Mouse (Mus musculus) urinary bladder, postnatal 25 days (tissue): ENCODE results near the gene Marc2.

ENCODE experiments used
- DNase-seq: peaks from one replicate; pipeline ENCODE4 v3.0.0; 2022; ENCODE audit warnings: low spot score

The Marc2 gene

GRCm38 (mm10) chr1:184808418-184809012 is 37.7 kb downstream of the Marc2 start:
- DNase-seq: no peak

- no peak for DNase-seq
Observed at GRCm38 (mm10) chr1:184807627-184808417, 38.4 kb downstream of the Marc2 start.

- DNase-seq: no peak
Observed at GRCm38 (mm10) chr1:184807123-184807522, 39.1 kb downstream of the Marc2 start.

DNA sequence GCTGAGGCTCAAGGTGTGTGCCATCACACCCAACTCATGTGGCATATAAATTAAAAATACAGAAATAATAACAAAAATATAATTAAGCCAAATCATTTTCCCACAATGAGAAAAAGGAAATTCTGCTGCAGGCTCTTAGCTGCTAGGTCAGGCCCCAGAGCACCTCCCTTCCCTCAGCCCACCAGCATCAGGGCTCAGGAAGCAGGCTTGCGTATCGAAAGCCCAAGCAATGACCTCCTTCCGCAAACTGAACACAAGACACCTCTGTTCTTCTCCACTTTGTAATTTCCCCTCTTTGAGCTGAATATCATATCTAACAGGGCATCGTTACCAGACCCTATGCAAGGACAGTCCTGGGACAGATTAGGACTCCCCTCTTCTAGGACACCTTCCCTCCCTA is 40.5 kb downstream of the Marc2 start:
- DNase-seq: no peak

GRCm38 (mm10) chr1:184793163-184793876 is 52.9 kb downstream of the Marc2 start:
- DNase-seq: peak; percentile 26

GRCm38 (mm10) chr1:184791109-184791508 is 55.1 kb downstream of the Marc2 start:
- no peak for DNase-seq

- DNase-seq: no peak
Observed at GRCm38 (mm10) chr1:184786376-184787151, 59.7 kb downstream of the Marc2 start.

DNA sequence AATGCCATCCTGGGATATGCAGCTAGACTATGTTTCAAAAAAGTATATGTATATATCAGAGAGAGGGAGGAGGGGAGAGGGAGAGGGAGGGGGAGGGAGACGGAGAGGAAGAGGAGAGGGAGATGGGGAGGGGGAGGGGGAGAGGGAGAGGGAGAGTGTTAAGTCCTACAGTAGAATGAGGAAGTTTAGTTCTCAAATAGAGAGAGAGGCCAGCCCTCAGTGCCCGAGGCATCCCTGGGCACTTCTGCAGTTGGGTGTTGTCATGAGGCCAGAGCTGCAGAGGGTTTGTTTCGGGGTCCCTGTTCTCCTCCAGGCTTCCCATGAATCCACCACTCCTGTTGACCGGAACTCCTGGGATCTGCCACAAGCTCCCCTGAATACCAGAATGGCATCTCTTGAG is 62.6 kb downstream of the Marc2 start:
- DNase-seq: no peak

DNA sequence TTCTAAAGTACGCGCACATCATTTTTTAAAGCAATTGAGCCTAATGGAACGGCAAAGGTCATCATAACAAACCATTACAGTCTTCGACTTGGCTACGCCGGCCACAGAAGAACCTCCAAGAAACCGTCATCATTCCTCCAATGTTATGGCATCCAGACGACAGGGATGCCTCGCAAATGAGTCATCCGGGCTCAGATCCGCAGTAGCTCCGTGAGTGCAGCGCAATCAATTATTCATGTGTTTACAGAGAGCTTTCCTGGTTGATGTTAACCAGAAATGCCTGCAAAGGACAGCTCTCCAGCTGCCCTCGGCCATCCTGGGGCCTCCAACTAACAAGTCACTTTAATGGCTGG is 64.1 kb downstream of the Marc2 start:
- DNase-seq: no peak

DNA sequence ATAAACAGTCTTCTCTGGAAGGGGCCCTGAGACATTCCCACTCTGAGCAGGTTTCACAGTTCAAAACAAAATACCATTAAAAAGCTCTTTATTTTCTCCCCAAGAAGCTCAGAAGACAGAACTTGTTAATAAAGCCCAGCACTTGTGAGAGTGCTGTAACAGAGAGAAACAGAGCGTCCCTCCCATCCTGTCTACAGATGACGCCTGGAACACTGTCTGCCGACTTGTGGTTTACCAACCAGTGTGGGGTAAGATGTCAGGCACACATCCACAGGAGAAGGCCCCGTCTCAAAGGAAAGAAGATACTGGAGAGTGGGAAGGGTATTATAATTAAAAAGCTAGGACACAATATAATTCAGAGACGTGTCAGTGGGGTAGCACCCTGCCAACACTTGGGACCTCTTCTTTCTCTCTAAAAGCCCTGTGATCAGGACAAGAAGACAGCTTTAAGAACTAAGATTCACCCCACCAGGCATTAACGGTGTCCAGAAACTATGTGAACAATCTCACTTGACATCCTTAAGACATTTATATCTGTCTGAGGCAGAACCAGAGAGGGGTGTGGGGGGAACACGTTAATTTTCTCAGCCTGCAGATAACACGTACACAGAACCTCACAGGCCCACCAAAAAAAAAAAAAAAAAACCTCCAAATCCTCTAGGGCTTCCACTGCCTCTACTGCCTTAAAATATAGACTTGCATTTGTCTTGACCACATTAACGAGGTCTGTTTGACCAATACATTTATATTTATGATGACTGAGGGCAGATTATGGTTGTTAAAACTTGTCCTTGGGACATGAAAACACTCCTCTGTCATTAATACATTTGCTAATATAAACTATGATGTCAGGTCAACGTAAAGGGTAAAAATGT is 64.7 kb downstream of the Marc2 start:
- no peak for DNase-seq

GRCm38 (mm10) chr1:184778157-184778556 is 68.1 kb downstream of the Marc2 start:
- DNase-seq: no peak

DNA sequence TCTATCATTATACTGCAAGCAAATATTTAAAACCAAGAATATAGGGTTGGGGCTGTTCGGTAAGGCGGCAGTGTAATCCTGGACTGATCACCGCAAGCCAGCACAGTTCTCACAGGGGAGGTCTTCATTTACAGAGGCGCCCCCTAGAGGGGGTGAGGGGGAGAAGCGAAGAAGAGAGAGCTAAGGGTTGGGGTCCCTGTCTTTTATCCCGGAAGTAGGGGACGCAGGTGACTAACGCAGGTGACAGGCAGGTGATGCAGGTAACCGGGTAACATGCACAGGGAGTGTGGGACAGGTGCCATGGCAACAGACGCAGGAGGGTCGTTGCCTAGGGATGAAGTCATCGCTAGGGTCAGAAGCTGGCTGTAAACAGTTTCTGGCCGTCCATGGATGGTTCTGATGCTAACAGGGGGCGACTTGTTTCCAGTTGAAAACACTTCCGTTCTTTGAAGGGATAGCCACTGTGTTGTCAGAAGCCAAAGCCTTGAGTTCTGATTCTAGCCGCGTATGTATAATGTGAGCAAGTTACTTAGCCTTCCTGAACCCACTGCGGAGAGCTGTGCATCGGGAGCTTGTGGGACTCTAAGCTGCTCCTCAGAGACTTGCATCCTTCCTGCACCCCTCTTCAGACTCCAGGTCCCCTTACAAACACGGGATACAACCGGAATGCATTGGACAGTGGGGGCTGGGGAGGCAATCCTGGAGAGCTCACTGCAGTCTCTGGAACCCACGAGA is 69.0 kb downstream of the Marc2 start:
- no peak for DNase-seq

DNA sequence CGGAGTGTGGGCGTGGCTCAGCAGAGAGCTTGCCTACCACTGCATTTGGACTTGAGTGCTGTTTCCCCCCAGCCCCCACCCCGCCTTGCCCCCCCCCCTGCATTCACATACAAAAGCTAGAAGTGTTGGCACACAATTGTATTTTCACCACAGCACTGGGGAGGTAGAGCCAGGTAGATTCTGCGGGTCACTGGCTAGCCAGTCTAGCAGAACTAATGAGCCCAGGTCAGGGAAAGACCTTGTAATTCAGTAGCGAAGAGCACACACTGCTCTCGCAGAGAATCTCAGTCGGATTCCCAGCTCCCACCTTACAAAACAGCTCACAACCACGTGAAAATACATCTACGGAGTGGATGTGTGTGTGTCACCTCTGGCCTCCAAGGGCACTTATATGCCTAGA is 71.0 kb downstream of the Marc2 start:
- no peak for DNase-seq

- DNase-seq: no peak
Observed at GRCm38 (mm10) chr1:184771891-184772249, 74.4 kb downstream of the Marc2 start.

DNA sequence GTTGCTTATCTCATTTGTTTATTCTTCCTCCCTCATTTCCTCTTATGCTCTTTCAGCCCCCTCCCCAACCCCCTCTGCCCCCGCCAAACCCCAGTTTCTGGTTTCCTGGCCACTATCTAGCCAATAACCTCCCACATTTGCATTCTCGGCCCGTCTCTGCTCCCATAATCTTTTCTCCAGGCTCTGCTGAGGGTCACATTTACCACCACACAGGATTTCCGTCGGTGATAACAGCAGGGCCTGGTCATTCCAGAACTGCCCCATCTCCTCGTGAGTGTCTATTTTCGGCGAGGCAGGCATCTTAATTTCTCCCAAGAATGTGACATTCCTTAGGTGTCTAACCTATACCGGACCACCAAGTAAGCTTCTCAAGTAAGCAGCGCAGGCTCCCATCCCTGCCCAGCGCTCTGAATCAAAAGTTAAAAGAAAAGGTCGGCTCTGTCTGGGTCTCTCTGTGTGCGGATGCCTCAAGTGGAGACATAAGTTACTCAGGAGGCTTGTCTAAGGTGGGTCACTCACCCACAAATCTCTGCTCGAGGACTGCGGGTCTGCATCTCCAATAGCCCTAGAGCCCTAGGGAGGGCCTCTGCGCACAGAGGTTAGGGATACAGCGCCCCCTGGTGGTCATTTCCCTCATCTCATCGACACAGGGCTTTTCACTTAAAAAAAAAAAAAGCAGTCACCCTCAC is 74.9 kb downstream of the Marc2 start:
- DNase-seq: peak; percentile 79

DNA sequence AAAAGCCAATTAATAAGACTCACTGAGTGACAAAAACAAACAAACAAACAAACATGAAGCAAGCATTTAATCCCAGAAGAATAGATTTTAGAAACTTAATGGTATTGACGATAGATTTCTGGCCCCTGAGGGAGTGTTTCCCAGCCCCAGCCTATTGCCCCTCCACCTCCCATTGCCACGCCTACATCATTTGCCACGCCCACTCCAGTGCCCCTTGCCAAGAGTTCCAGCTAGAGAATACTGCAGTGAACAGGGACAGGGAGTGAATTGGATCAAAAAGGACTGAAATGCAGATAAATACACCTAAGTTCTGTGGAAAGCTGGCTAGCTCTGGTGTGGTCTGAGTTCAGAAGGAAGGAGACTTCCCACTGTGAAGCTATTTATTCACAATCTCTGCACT is 82.4 kb downstream of the Marc2 start:
- DNase-seq: no peak
